Mouse (Mus musculus): ENCODE data around the gene Adam11. TPM values are rescaled to one million over a fixed set of nuclear protein-coding genes. Genes with fewer than 3 reads are reported as not detected.

Gene Adam11
- 0.18 TPM in 1 of 4 replicates, not detected in the others for total RNA-seq (2023; ENCODE audit: inconsistent age)

DNA sequence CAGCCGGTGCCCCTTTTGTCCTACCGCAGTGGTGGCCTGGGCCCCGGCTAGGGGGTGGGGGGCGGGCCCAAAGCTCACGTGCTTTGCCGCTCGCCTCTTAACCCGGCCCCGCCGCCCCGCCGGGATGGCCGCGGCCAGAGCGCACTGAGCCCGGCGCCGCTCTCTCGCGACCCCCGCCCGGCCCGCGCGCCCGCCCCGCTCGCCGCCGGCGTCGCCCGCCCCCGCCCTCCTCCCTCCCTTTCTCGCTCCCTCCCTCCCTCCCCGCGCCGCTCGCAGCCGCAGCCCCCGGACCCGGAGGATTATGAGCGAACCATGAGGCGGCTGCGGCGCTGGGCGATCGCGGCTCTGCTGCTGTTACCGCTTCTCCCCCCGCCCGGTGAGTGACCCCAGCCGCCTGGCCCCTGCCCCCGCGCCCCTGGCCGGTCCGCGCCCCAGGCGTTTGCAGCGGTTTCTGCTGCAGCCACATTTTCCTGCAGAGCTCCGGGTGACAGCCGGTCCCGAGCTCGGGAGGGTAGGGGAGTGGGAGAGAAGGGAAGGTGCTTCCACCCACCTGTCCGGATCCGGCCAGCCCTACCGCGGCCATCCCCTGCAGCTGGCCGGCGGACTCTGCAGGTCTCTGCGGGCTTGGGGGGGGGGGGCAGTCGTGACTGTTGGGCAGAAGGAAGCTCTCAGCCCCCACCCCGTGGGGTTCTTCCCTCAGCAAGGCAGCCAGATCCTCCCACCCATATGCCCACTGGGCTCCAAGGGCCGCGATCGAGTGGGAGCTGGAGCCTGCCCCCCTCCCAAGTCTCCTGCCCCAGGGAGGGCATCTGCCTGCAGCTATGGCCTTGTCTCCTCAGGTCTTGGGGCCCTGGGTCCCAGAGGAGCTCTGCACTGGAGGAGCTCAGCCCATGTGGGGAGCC lies at the start of gene Adam11:
Gene Adam11 (plus strand): TSS at position 131 of the 902 bp plus-strand sequence.

GRCm38 (mm10) chr11:102819021-102819782 lies 58.0 kb downstream of the Adam11 start, which contains the start of gene Gjc1:
TSS of gene Gjc1 (minus strand) at chr11:102819700.

Other genes starting within 250 kb of the Adam11 start
- gene Gpatch8, start 205.0 kb upstream of the Adam11 start, total RNA-seq (2023; ENCODE audit: inconsistent age): 47.4 to 57.7 TPM (median 53.3 TPM) in 4 replicates
- not detected in 4 replicates for gene Gm11627, start 182.0 kb upstream of the Adam11 start, total RNA-seq (2023; ENCODE audit: inconsistent age)
- not detected in 4 replicates for gene Fzd2, start 157.0 kb upstream of the Adam11 start, total RNA-seq (2023; ENCODE audit: inconsistent age)
- not detected in 4 replicates for gene Meioc, start 97.7 kb upstream of the Adam11 start, total RNA-seq (2023; ENCODE audit: inconsistent age)
- 25.4 to 29.9 TPM (median 25.8 TPM) in 4 replicates for gene Ccdc43, start 63.7 kb upstream of the Adam11 start, total RNA-seq (2023; ENCODE audit: inconsistent age)
- not detected in 4 replicates for gene Gjc1, start 58.3 kb downstream of the Adam11 start, total RNA-seq (2023; ENCODE audit: inconsistent age)
- not detected in 4 replicates for gene Higd1b, start 74.4 kb downstream of the Adam11 start, total RNA-seq (2023; ENCODE audit: inconsistent age)
- 130 to 159 TPM (median 135 TPM) in 4 replicates for gene Eftud2, start 119.5 kb downstream of the Adam11 start, total RNA-seq (2023; ENCODE audit: inconsistent age)
- gene Ccdc103, start 119.8 kb downstream of the Adam11 start, total RNA-seq (2023; ENCODE audit: inconsistent age): 0.26 TPM in 1 of 4 replicates, not detected in the others
- not detected in 4 replicates for gene Fam187a, start 123.7 kb downstream of the Adam11 start, total RNA-seq (2023; ENCODE audit: inconsistent age)
- not detected in 4 replicates for gene Gfap, start 139.5 kb downstream of the Adam11 start, total RNA-seq (2023; ENCODE audit: inconsistent age)
- 1.1 to 1.9 TPM (median 1.2 TPM) in 4 replicates for gene Kif18b, start 163.7 kb downstream of the Adam11 start, total RNA-seq (2023; ENCODE audit: inconsistent age)
- not detected in 4 replicates for gene C1ql1, start 185.2 kb downstream of the Adam11 start, total RNA-seq (2023; ENCODE audit: inconsistent age)

Measured in B cell, adult (primary cell).